Mouse (Mus musculus) forebrain, embryonic 11.5 days (tissue): ENCODE data around the gene Aldh16a1. TPM values are rescaled to one million over a fixed set of nuclear protein-coding genes. Genes with fewer than 3 reads are reported as not detected.
"Not testable (repeated sequence)": the region's sequence is repeated elsewhere in the genome, so short reads cannot be mapped to it uniquely, and the experiment has no call there.

Source experiments
- ATAC-seq: fragments of 200-750 bp; cut with Nextera tagmentation; replicated peaks from 2 replicates; pipeline ENCODE4 v1.8.0; 2017; ENCODE audit warnings: moderate TSS enrichment; ENCODE audit not compliant: low FRiP score
- DNase-seq: peaks from one replicate; pipeline ENCODE4 v3.0.0-alpha.2; 2017; ENCODE audit warnings: low spot score
- H3K27ac ChIP-seq: fragments of 300-500 bp; sonication (generic); 2 replicates; pipeline ENCODE4 v1.5.1; 2014; ENCODE audit warnings: low read depth, low read length
- H3K27me3 ChIP-seq: fragments of 300-500 bp; sonication (generic); 2 replicates; pipeline ENCODE4 v1.6.1; 2014; ENCODE audit warnings: mild to moderate bottlenecking, low read length, mixed read lengths; ENCODE audit not compliant: control insufficient read depth, insufficient read depth
- H3K36me3 ChIP-seq: fragments of 300-500 bp; sonication (generic); 2 replicates; pipeline ENCODE4 v1.6.1; 2014; ENCODE audit warnings: mild to moderate bottlenecking, low read length, moderate library complexity, mixed read lengths; ENCODE audit not compliant: control insufficient read depth, insufficient read depth
- H3K4me1 ChIP-seq: fragments of 300-500 bp; sonication (generic); replicated peaks from 2 replicates; pipeline ENCODE4 v1.6.1; 2014; ENCODE audit warnings: low read length, mixed read lengths; ENCODE audit not compliant: control insufficient read depth, insufficient read depth
- H3K4me2 ChIP-seq: fragments of 300-500 bp; sonication (generic); 2 replicates; pipeline ENCODE4 v1.6.1; 2014; ENCODE audit warnings: low read depth, mild to moderate bottlenecking, low read length, moderate library complexity, mixed read lengths; ENCODE audit not compliant: severe bottlenecking
- H3K4me3 ChIP-seq: fragments of 300-500 bp; sonication (generic); 2 replicates; pipeline ENCODE4 v1.5.1; 2014; ENCODE audit warnings: low read depth, low read length
- H3K9ac ChIP-seq: fragments of 300-500 bp; sonication (generic); 2 replicates; pipeline ENCODE4 v1.6.1; 2014; ENCODE audit warnings: low read length
- H3K9me3 ChIP-seq: fragments of 300-500 bp; sonication (generic); 2 replicates; pipeline ENCODE4 v1.6.1; 2016; ENCODE audit warnings: low read length, mixed read lengths; ENCODE audit not compliant: control insufficient read depth
- WGBS: fragments of 180-500 bp; shearing (Covaris S2); extraction: QIAGEN DNeasy Blood & Tissue Kit; methylation state at CpG from one replicate; pipeline ENCODE4 v1.1.7; 2014; 5-methylcytosine and 5-hydroxymethylcytosine counted together
- polyA plus RNA-seq: library from polyadenylated mRNA; unstranded; fragments of >200 nt; fragmentation: Nextera tagmentation; extraction: Ambion mirVana; gene quantifications from 2 replicates; pipeline ENCODE4 v1.2.1, GENCODE M21; 2014

Gene Aldh16a1
- polyA plus RNA-seq, 1 experiment from 2014 or later: 44.0 TPM

DNA sequence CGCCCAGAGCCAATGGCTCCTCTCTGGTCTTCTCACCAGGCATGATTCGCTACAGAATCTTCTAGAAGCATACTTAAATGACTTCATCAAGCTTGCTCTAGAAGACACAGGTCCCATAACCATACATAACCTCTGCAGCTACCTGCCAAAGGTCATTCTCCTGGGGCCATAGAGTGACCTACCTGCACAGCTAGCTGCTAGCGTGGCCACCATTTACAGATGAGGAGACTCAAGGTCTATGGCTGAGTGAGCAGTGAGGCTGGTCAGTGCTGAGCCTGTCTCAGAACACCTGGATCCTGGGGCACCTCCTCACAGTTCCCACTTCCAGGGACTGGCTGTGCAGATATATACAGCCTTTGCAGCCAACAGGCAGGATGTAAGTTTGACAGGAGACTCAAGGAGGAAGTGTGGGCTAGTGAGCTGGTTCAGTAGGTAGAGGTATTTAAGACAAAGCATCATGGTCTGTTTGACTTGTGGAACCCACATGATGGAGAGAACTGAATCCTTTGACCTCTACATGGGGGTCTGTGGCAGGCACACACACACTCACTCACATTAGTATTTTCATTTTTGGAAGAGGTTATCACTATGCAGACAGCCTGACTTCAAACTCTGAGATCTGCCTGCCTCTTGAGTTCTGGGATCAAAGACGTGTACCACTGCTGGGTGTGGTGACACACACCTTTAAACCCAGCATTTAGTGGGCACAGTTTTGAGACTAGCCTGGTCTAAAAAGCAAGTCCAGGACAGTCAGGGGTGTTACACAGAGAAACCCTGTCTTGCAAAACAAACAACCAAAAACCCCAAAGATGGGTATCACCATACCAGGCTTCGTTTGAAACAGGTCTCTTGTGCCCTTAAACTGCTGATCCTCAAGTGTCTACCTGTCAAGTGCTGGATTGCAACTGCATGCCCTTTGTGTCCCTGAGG lies 34.3 kb downstream of the Aldh16a1 start:
- H3K9me3 ChIP-seq: no peaks in the 10 kb centered on the region
- H3K4me3 ChIP-seq: no peak overlapping the region
- ATAC-seq (no peak), DNase-seq (no peak)
- H3K27me3 ChIP-seq: no peaks in the 10 kb centered on the region
- H3K9ac ChIP-seq: no peak overlapping the region
- WGBS: 88% methylated on average over 5 of the region's 5 CpGs
- no peak overlapping the region for H3K27ac ChIP-seq
- peaks cover 14% of the 10 kb centered on the region; the same call in 1 of the 2 replicates for H3K4me1 ChIP-seq
- H3K36me3 ChIP-seq: peaks cover 31% of the 10 kb centered on the region; the same call in 1 of the 2 replicates
- H3K4me2 ChIP-seq: no peak overlapping the region

- Histone ChIP-seq H3K9ac (no peak overlapping the region), H3K4me3 (no peak overlapping the region), H3K27me3 (no peaks in the 10 kb centered on the region), H3K9me3 (no peaks in the 10 kb centered on the region), H3K4me2 (no peak overlapping the region), H3K27ac (no peak overlapping the region), H3K4me1 (peaks cover 9% of the 10 kb centered on the region; the same call in 1 of the 2 replicates), H3K36me3 (peaks cover 31% of the 10 kb centered on the region; the same call in 1 of the 2 replicates)
- 92% methylated on average over 6 of the region's 6 CpGs for WGBS
- DNase-seq (no peak), ATAC-seq (no peak)
Measured at GRCm38 (mm10) chr7:45118336-45118735, 36.0 kb downstream of the Aldh16a1 start.

DNA sequence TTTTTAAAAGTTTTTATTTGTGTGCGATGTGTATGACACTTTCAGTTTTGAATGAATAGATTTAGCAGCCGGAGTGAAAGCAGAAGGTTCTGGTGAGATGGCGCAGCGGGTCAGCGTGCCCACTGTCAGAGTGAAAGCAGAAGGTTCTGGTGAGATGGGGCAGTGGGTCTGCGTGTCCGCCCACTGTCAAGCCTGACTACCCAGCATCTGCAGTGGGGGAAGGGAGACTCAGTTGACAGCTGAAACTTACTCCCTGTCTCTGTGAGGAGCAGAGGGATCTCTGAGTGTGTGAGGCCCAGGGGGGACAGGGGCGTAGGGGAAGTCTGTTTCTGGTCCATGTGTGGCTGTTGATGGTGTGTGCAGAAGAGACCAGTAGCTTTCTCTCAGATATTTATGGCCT lies 36.8 kb downstream of the Aldh16a1 start:
- ATAC-seq (no peak), DNase-seq (no peak)
- H3K9ac ChIP-seq: no peak overlapping the region
- peaks cover 25% of the 10 kb centered on the region; the same call in 1 of the 2 replicates for H3K36me3 ChIP-seq
- H3K27ac ChIP-seq: no peak overlapping the region
- 89% methylated on average over 8 of the region's 8 CpGs for WGBS
- H3K27me3 ChIP-seq: no peaks in the 10 kb centered on the region
- no peak overlapping the region for H3K4me2 ChIP-seq
- H3K4me1 ChIP-seq: peaks cover 3% of the 10 kb centered on the region; the same call in 1 of the 2 replicates
- H3K4me3 ChIP-seq: no peak overlapping the region
- H3K9me3 ChIP-seq: no peaks in the 10 kb centered on the region

DNA sequence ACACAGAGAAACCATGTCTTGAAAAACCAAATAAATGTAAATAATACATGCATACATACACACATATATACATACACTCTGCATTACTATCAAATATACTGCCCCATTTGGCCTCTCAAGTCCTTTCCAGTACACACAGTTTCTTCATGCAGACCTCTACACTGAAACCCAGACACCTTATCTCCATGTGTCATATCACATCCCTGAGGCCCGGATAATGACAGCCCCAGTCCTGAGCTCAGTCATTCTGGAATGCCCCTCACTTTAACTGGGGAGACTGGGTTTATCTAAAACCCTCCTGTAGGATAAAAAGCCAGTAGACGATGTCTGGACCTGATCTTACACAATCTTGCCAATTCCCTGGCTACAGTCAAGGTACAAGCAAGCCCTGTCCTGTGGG lies 40.9 kb downstream of the Aldh16a1 start:
- ATAC-seq (no peak), DNase-seq (no peak)
- Histone ChIP-seq H3K27ac (no peak overlapping the region), H3K4me1 (no peaks in the 10 kb centered on the region), H3K9ac (no peak overlapping the region), H3K4me3 (no peak overlapping the region), H3K4me2 (no peak overlapping the region), H3K36me3 (no peaks in the 10 kb centered on the region), H3K27me3 (no peaks in the 10 kb centered on the region), H3K9me3 (no peaks in the 10 kb centered on the region)
- WGBS: 88% methylated on average over 2 of the region's 2 CpGs

GRCm38 (mm10) chr7:45112529-45112928 lies 41.9 kb downstream of the Aldh16a1 start:
- Histone ChIP-seq H3K36me3 (no peaks in the 10 kb centered on the region), H3K27ac (no peak overlapping the region), H3K9me3 (no peaks in the 10 kb centered on the region), H3K4me3 (no peak overlapping the region), H3K27me3 (no peaks in the 10 kb centered on the region), H3K4me2 (no peak overlapping the region), H3K9ac (no peak overlapping the region), H3K4me1 (no peaks in the 10 kb centered on the region)
- ATAC-seq: no peak
- WGBS: 70% methylated on average over 3 of the region's 3 CpGs
- no peak for DNase-seq

DNA sequence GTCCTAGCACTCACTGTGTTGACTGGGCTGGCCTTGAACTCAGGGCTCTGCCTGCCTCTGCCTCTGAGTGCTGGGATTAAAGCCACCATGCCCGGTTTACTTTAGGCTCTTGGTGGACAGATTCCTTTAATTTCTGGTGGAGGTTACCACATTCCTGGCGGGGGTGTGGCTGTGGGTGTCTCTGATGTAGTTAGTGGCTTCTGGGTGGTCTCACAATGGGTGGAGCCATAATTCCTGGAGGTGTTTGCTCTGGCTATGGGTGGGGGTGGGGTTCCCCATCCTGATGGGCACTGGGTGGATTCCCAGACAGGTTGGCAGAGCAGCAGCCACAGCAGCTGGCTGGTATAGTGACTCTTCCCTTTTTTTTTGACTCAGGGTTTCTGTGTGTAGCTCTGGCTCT lies 42.4 kb downstream of the Aldh16a1 start:
- H3K9me3 ChIP-seq: no peaks in the 10 kb centered on the region
- DNase-seq: no peak
- no peak overlapping the region for H3K9ac ChIP-seq
- no peaks in the 10 kb centered on the region for H3K27me3 ChIP-seq
- 57% methylated on average over 2 of the region's 2 CpGs for WGBS
- H3K36me3 ChIP-seq: no peaks in the 10 kb centered on the region
- H3K4me3 ChIP-seq: no peak overlapping the region
- no peak overlapping the region for H3K4me2 ChIP-seq
- no peak for ATAC-seq
- H3K4me1 ChIP-seq: no peaks in the 10 kb centered on the region
- H3K27ac ChIP-seq: no peak overlapping the region

DNA sequence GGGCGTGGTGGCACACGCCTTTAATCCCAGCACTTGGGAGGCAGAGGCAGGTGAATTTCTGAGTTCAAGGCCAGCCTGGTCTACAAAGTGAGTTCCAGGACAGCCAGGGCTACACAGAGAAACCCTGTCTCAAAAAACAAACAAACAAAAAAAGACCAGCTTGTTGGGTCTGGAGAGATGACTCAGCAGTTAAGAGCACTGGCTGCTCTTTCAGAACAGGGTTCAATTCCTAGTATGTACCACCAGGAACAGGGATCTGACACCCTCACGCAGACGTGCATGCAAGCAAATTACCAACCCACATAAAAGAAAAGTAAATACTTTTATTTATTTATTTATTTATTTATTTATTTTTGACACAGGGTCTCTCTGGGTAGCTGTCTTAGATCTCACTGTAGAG lies 44.3 kb downstream of the Aldh16a1 start:
- ATAC-seq, H3K27me3 ChIP-seq, H3K4me3 ChIP-seq, H3K4me1 ChIP-seq, DNase-seq, H3K9me3 ChIP-seq, H3K27ac ChIP-seq, H3K36me3 ChIP-seq, H3K4me2 ChIP-seq, H3K9ac ChIP-seq: not testable (repeated sequence)
- 82% methylated on average over 4 of the region's 4 CpGs for WGBS

GRCm38 (mm10) chr7:45107052-45107645 lies 47.2 kb downstream of the Aldh16a1 start:
- no peak overlapping the region for H3K27ac ChIP-seq
- ATAC-seq (no peak), DNase-seq (no peak)
- no peaks in the 10 kb centered on the region for H3K36me3 ChIP-seq
- no peaks in the 10 kb centered on the region for H3K27me3 ChIP-seq
- no peak overlapping the region for H3K9ac ChIP-seq
- H3K4me1 ChIP-seq: no peaks in the 10 kb centered on the region
- H3K4me2 ChIP-seq: no peak overlapping the region
- no peaks in the 10 kb centered on the region for H3K9me3 ChIP-seq
- WGBS: 70% methylated on average over 5 of the region's 5 CpGs
- no peak overlapping the region for H3K4me3 ChIP-seq
